Mouse (Mus musculus) small intestine, adult 2 months (tissue): ENCODE results near the gene Cep250.

Source experiments
- CTCF ChIP-seq: fragments of 200-500 bp; IDR thresholded peaks from 2 replicates; pipeline ENCODE4 v1.5.1; 2012; ENCODE audit warnings: low read depth, mild to moderate bottlenecking, control low read depth, inconsistent platforms, low read length, moderate library complexity, mixed read lengths; ENCODE audit not compliant: insufficient replicate concordance, insufficient read length; ENCODE audit errors: extremely low read depth
- POLR2A ChIP-seq: fragments of 200-500 bp; IDR thresholded peaks from 2 replicates; pipeline ENCODE4 v1.6.1; 2012; ENCODE audit warnings: low read depth, mild to moderate bottlenecking, control low read depth, inconsistent platforms, low read length, moderate library complexity

- no peak for TF ChIP-seq CTCF
- TF ChIP-seq POLR2A, result no peak
These were observed 18.0 kb downstream of the Cep250 start for GRCm38 (mm10) chr2:155974087-155974731.
